Mouse (Mus musculus) liver, adult (tissue): Measurements from ENCODE around the gene Itpr1.
A peak's percentile ranks its signal among the peaks of the same experiment; 100 is the strongest.

Experiments
- GATA4 ChIP-seq: IDR thresholded peaks from 2 replicates; pipeline ENCODE4 v1.6.1; 2014; ENCODE audit warnings: mild to moderate bottlenecking, low read length; ENCODE audit not compliant: insufficient replicate concordance

The Itpr1 gene

DNA sequence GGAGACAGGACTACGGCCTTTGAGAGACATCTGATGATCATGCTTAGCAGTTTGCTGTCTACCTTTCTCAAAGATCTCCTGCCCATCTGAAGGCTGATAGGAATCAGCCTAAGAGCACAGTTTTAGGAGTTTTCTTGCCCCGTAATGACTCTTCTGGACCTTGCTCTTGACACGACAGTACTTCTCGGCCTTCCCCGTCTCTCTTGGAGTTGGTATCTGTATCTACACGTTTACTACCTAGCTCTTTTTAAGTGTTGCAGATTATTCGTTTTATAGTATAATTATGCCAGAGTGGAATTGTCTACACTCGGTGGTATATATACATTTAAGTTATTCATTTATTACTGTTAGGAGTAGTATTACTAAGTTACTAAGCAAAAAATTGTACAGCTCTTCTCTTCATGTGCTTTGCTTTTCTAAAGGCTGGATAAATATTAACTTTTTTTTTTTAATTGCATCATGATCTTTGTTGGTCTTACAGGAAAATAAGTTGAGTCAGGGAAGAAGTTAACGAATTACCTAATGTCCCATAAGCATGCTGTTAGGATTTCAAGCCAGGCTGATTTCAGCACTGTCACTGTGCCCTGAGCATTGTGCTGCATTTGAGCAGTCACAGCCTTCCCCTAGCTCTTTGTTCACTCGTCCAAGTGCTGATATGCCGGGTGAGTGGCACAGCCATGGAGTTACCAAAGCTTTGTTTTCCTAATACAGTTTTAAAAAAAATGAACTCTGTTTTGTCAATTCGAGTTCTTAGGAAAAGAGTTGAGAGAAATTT, 64.9 kb downstream of the Itpr1 start:
- TF ChIP-seq GATA4, result peak; percentile 31; the same call in 1 of the 2 replicates

DNA sequence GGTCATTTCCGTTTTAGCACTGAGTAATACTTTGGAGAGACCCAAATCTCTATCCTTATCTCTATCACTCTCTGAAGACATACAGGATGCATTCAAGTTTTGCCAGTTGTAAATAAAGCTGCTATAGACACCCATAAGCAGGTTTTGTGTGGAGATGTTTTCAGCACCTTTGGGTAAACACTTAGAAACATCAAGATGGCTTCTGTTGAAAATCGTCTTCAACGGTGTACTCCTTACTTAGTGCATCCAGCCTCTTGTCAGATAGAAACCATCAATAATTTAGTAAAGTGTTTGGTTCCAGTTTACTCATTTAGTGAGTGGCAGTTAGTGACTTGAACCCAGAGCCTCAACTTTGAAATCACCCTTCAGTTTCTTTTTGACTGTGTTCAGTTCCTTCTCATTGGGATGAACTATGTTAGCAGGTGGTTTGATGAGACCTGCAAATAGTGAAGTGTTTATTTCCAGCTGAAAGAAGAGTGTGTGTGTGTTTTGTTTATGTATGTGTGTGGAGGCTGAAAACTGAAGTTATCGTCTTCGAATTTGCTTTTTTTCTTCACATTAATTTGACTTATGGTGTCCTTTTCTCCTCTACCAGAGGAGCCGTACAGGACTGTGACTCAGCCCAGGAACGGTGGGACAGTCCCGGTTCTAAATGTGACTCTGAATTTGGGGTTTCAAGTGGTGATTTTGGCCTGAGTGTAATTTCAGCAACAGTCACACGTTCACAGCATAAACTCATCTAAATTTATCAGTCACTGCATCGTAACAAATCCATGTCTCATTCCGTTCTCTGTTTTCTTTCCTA, 66.1 kb downstream of the Itpr1 start:
- TF ChIP-seq GATA4, result no peak

DNA sequence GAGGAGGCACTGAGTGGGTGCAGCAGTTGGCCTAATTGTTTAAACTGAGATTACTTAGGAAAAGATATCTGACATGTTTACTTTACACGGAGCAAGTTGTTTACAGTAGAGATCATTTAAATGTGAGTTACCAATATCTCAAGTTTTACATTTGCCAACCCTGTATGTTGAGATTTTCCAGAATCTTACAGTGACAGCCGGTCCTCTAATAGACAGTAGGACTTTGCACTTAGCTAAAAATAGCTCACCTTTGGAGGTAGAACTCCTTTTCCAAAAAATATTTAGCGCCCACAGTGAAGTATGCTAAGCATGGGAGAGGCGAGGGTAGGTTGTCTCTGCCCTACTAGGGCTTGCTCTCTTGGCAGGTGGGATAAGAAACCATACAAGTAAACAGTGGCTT, 69.2 kb downstream of the Itpr1 start:
- no peak for TF ChIP-seq GATA4

DNA sequence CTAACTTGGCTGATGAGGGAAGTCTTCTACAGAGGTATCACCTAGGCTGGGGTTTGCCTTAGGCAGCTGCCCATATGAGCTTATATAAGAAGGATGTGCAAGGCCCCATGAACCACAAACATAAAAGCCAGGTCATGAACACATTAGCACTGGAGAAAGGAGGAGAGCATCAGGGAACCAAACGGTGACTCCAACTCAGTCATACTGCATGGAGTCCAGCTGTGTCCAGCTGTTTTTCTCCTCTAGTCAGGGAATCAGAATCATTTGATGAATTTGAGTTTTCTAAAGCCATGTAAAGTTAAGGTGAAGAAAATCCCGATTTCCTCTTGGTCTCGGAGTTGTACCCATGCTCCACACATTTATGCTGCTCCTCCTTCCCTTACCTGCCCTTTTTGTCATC, 69.7 kb downstream of the Itpr1 start:
- TF ChIP-seq GATA4, result no peak

DNA sequence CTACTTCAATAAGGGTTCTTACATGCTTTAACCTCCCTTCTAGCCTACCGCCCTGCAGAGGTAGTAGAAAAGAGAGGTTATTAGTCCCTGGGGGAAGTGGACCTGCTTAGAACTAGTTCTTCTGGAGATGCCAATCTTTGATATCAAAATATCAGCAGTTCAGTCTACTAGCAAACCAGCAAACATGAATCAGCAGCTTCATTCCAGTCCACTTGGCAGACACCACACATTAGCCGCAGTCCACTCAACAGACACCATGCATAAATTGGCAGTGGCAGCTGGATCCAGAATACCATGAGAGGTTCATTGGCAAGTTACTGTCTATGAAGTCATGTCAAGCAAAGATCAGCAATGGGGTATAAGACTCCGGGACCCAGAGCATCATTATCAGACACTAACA, 71.8 kb downstream of the Itpr1 start:
- TF ChIP-seq GATA4, result peak; percentile 57; the same call in 1 of the 2 replicates

DNA sequence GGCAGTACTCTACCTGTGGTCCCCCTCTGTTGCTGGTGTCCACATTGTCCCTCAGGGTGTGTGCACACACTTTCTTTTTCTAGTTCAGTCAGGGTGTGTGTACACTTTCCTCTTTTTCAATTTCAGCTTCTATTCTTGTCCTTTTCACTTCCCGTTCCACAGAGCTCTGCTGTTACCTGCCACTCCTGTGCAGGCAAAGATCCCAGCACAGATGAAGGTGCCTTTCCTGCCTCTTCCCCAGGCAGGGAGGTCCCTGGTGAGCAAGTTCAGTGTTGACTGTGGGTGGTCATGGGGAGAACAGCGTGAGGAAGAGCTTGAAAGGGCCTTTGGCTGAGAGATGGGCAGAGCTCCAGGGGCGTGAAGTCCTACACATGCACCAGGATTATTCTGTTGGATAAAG, 76.1 kb downstream of the Itpr1 start:
- no peak for TF ChIP-seq GATA4

DNA sequence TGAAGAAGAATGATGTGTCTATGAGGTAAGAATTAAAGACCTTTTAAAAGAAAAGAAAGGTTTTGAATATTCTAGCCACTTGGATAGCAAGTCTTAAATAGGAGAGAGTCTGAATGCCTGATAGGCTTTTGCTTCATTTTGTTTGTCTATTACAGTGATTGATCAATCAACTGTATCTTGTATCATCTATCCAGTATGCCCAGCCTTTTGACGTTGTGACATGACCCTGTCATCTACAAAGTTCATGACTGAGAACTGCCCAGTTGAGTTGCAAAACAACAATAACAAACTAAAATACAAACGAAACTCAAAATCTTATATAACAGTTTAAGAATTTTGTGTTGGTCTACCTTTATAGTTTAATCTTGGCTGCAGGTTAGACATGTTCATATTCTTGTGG, 78.1 kb downstream of the Itpr1 start:
- TF ChIP-seq GATA4, result peak; percentile 64

DNA sequence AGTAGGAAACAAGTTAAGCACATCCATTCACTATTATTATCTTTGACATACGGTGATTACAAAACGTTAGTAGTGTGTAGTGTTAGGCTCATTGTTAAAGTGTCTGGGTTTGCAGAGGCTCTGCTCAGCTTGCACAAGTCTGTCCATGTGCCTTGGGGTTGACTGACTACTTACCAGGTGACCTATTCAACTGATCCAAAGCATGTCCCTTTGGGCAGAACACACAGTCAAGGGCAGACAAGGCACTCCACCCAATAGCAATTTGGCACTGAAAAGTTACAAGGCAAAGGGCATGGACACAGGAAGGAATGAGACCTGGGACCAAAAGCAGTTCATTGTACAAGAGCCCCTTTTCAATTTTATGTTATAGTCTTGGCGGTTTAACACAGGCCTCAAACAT, 78.7 kb downstream of the Itpr1 start:
- no peak for TF ChIP-seq GATA4

DNA sequence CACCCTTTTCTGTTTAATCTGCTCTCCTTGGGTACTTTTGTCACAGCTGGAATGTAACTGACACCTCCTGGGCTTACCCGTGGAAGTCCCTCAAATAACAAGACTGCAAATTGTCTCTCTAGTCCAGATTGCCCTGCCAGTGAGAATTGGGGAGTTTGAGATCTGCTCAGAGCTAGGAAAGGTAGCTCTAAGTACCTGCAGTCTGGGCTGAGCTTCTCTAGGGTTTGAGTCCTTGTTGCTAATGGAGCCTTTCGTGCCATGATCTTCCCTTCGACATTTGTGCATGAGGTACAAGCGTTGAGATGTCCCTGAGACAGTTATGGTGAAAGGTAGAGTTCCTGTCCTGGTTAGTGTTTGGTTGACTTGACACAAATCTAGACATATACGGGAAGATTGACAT, 89.0 kb downstream of the Itpr1 start:
- no peak for TF ChIP-seq GATA4

DNA sequence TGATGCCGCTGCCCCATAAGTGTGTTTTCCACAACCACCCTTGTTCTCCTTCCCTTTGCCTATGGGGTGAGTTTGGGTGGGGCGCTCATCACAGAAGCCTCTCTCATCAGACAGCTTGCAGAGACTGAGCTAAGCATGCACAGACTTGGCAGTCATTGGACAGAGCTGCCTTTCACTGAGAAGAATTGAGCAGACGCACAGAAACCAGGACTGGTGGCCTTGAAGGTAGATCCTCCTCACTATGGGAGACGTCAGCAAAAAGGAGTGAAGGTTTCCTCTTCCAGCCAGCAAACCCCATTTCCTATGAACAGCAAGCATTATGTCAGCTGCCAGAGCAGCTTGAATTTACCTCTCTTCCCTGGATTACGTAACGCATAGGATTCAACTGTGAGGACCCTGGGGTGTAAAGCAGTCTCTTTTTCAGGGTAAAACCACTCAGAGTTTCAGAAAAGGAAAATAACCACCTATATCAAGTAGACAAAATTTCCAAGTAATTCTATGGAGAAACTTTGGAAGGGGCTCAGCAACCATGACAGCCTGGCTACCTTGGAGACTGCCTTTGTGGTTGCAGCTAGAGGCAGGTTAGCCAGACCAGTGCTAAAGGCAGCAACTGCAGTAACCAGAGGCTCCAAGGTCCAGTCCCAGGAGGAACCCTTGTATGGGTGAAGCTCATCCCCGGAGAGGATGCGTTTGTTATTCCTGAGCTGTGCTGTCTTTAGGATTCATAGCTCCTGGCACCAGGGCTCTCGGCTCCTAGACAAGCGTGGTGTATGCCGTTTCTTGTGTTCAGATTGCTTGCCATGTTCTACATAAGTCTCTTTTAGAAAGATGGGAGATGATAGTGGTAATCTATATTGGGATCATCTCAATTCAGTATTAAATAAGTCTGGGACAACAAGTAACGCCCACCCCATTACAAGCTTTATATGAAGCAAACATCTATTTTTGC, 91.0 kb downstream of the Itpr1 start:
- TF ChIP-seq GATA4, result no peak

DNA sequence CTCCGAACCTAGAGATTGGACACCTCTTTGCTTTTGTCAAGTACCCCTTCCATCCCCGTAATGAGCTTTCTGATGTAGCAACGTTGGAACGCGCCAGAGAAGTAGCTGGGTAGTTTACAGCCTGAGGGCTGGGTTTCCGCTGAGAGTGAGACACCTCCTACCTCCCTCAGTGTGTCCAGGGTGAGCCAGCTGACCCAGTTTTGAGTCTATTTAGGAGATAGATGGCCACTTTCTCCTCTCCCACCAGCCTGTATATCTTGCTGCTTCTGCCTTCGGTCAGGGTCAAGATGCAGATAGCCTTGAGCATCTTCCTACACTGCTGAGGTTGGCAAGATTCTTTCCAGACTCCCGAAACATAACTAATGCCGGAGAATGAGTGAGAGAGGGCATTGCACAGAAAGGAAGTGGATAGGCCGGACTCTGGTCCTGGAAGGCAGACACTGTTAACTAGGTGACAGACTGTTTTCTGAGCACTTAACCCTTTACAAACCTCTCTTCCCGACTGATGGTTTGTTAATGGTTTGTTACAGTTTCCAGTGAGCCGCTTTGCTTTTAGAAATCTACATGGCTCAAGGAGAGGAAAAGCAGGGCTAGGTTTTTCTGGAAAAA, 92.4 kb downstream of the Itpr1 start:
- no peak for TF ChIP-seq GATA4

DNA sequence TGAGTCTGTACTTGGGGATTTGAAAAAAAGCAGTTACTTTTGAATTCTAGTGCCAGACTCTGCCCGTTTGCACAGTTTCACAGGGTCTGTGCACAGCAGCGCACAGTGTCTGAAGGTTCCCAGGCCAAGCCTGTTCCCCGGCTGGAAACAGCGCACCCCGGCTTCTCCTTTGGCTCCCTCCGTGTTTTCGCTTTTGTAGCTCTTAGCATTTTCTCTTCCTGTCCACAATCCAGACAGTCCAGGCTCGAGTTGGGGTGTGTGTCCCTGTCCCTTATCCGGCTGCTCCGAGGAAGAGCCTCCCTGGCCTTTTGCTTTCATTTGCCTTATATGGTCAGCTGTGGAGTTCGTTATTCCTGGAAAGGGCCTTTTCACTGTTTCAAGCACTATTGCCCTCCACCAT, 93.3 kb downstream of the Itpr1 start:
- TF ChIP-seq GATA4, result peak; percentile 48; the same call in 1 of the 2 replicates

DNA sequence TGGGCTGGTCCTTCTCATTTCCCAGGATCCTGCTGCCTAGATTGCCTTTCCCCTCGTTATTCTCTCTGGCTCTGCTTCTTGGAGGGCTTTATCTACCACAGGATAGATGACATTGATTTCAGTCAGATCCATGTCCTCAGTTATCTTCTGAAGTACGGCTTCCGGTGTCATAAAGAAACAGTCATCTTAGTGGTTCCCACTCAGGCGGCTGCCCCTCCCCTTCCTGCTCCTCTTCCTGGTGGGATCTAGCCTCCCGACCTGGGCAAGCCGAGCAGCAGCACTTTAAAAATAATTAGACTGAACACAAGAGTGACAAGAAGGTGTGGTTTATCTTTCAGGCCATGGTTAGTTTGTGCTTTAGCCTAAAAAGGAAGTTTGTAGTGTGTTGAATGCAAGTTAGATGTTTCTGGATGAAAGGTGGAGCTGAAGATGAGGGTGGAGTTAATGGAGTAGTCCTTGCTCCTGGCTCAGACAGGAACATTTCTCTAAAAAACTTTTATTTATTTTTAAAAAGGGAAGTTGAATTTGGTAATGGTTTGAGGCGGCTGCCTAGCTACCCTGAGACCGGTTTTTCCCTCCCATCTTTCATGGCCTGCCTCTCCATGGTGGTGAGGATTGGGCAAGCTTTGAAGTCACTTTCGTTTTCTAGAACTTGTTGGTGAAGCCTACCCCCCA, 94.2 kb downstream of the Itpr1 start:
- TF ChIP-seq GATA4, result no peak

DNA sequence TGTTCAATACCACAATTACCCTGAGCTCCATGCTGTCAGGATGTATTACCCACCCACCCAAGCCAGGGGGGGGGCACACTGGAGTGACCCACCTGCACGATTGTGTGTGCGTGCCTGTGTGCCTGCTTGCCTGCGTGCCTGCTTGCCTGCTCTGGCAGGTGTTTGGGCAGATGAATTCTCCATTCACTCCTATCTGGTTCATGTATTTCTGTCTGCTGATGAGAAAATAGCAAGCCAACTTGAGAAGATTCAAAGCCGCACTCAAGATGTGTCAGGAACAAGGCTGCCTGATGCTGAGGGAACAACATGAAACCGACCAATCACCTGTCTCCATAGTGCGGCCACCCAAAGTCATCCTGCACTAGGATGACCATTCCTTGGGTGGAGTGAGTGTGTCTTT, 94.9 kb downstream of the Itpr1 start:
- no peak for TF ChIP-seq GATA4
